Mouse (Mus musculus) limb, embryonic 12.5 days (tissue): ENCODE measurements around the gene 4921524J17Rik. TPM values are rescaled to one million over a fixed set of nuclear protein-coding genes. Genes with fewer than 3 reads are reported as not detected.

ENCODE experiments used
- ATAC-seq: fragments of 200-750 bp; cut with Nextera tagmentation; 2 replicates; pipeline ENCODE4 v1.8.0; 2017; ENCODE audit warnings: low read depth, moderate TSS enrichment; ENCODE audit not compliant: insufficient number of reproducible peaks, insufficient read depth, low FRiP score, low TSS enrichment
- H3K27ac ChIP-seq: fragments of 300-500 bp; sonication (generic); 2 replicates; pipeline ENCODE4 v1.5.1; 2016; ENCODE audit warnings: mild to moderate bottlenecking, moderate library complexity
- H3K27me3 ChIP-seq: fragments of 300-500 bp; sonication (generic); 2 replicates; pipeline ENCODE4 v1.6.1; 2016; ENCODE audit warnings: mild to moderate bottlenecking, moderate library complexity
- H3K36me3 ChIP-seq: fragments of 300-500 bp; sonication (generic); 2 replicates; pipeline ENCODE4 v1.6.1; 2016; ENCODE audit warnings: mild to moderate bottlenecking, moderate library complexity
- H3K4me1 ChIP-seq: fragments of 300-500 bp; sonication (generic); replicated peaks from 2 replicates; pipeline ENCODE4 v1.6.1; 2016
- H3K4me2 ChIP-seq: fragments of 300-500 bp; sonication (generic); 2 replicates; pipeline ENCODE4 v1.6.1; 2016; ENCODE audit warnings: mild to moderate bottlenecking, moderate library complexity
- H3K4me3 ChIP-seq: fragments of 300-500 bp; sonication (generic); replicated peaks from 2 replicates; pipeline ENCODE4 v1.5.1; 2016; ENCODE audit warnings: mild to moderate bottlenecking
- H3K9ac ChIP-seq: fragments of 300-500 bp; sonication (generic); replicated peaks from 2 replicates; pipeline ENCODE4 v1.6.1; 2016; ENCODE audit warnings: mild to moderate bottlenecking, moderate library complexity
- H3K9me3 ChIP-seq: fragments of 300-500 bp; sonication (generic); 2 replicates; pipeline ENCODE4 v1.6.1; 2016; ENCODE audit warnings: mild to moderate bottlenecking, moderate library complexity
- WGBS: fragments of 180-500 bp; shearing (Covaris S2); methylation state at CpG from one replicate; pipeline ENCODE4 v1.1.7; 2016; 5-methylcytosine and 5-hydroxymethylcytosine counted together
- polyA plus RNA-seq: library from polyadenylated mRNA; unstranded; fragments of >200 nt; fragmentation: Nextera tagmentation; extraction: Ambion mirVana; gene quantifications from 2 replicates; pipeline ENCODE4 v1.2.1, GENCODE M21; 2016

4921524J17Rik gene
- 53.5 TPM in 2 replicates for polyA plus RNA-seq

DNA sequence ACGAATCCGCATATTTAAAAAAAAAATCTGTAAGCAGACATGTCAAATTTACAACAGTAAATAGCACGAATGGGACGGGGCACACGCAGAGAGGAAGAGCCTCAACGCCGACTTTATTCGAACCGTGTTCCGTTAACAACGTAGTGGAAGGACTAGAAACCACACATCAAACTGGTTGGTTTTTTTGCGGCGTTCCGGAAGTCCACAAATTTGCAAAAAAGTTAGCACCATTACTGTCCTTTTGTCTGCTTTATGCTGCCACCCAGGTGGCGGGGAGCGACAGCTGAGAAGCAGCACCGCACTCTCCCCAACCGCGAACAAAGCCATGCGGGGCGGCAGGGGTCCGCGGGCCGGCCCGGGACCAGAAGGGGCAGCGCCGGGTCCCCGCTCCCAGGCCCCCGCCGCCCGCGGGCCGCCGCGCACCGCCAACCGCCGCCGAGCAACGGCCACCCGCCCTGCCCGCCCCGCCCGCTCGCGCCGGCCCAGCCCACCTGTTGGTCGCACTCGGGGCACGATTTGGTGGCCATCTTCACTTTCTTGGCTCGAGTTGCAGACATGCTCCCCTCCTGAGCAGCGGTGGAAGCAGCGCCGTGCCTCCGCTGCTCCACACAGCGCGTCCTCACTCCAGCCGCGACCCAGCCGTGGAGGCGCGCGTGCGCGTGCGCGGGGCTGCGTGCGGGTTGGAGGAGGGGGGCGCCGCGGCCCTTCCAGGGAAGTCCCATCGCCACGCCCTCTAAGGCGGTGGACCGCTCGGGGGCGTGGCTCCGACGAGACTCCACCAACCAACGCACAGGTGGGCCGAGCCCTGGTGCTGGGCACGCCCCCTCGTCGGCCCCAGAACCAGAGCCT is at the start of gene 4921524J17Rik:
TSS of gene 4921524J17Rik (minus strand) at position 666 of the 849 bp plus-strand sequence.
- H3K36me3 ChIP-seq: no peaks in the 10 kb centered on the region
- peak within 1 kb of the TSS; percentile 78 for H3K4me3 ChIP-seq
- H3K27me3 ChIP-seq: 0 out of 2 replicates have a peak, but pooled peaks cover 3% of the 10 kb centered on the region
- WGBS: under 1% methylated on average over 66 of the region's 85 CpGs
- H3K9me3 ChIP-seq: no peaks in the 10 kb centered on the region
- H3K27ac ChIP-seq: peak within 1 kb of the TSS; percentile 96
- ATAC-seq: peak; percentile 97
- peaks cover 30% of the 10 kb centered on the region for H3K4me1 ChIP-seq
- peak within 1 kb of the TSS; percentile 92 for H3K9ac ChIP-seq
- peak within 1 kb of the TSS; percentile 62 for H3K4me2 ChIP-seq

DNA sequence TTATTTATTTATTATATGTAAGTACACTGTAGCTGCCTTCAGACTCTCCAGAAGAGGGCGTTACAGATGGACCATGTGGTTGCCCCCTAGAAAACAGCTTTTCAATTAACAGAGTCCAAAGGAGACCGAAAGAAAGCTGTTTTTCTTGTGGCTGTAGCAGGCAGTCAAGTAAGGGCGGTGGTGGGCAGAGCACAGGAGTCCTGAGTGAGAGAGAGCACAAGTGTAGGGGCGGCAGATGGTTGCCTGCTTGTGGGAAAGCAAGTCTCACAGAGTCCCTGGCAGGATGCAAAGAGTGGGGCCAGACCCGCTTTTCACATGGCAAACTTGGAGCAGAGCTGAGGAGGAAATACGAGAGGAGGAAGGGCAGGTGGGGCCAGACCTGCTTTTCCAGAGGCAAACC is 49.8 kb upstream of the 4921524J17Rik start:
- no peak for ATAC-seq
- H3K27me3 ChIP-seq: no peaks in the 10 kb centered on the region

DNA sequence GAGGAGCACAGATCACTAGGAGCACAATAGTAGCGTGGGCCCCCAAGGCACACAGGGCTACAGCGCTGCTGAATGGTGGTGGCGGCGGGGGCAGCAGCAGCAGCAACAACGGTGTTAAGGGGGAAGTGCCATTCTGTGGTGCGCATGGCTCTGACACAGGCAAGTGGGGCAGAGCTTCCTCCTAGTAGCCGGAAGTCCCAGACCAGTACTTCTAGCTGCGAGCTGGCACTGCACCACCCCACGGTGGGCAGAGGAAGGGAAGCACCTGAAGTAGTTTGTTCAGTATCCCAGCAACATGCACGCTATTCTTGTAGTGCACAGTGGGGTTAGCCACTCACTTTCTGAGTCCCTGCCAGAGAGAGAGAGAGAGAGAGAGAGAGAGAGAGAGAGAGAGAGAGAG is 49.3 kb upstream of the 4921524J17Rik start:
- no peak for ATAC-seq
- Histone ChIP-seq H3K9ac (no peak overlapping the region; the same call in 1 of the 2 replicates), H3K36me3 (no peaks in the 10 kb centered on the region), H3K4me2 (no peak overlapping the region; the same call in 1 of the 2 replicates), H3K9me3 (no peaks in the 10 kb centered on the region), H3K27me3 (no peaks in the 10 kb centered on the region), H3K4me1 (peaks cover 4% of the 10 kb centered on the region), H3K27ac (no peak overlapping the region), H3K4me3 (no peak overlapping the region)
- 39% methylated on average over 10 of the region's 10 CpGs for WGBS

More for the DNA sequence above, 49.8 kb upstream of the 4921524J17Rik start:
- Histone ChIP-seq H3K9me3 (no peaks in the 10 kb centered on the region), H3K9ac (no peak overlapping the region), H3K4me3 (no peak overlapping the region), H3K27ac (no peak overlapping the region), H3K36me3 (no peaks in the 10 kb centered on the region), H3K4me1 (peaks cover 4% of the 10 kb centered on the region), H3K4me2 (no peak overlapping the region)
- 53% methylated on average over 6 of the region's 6 CpGs for WGBS

DNA sequence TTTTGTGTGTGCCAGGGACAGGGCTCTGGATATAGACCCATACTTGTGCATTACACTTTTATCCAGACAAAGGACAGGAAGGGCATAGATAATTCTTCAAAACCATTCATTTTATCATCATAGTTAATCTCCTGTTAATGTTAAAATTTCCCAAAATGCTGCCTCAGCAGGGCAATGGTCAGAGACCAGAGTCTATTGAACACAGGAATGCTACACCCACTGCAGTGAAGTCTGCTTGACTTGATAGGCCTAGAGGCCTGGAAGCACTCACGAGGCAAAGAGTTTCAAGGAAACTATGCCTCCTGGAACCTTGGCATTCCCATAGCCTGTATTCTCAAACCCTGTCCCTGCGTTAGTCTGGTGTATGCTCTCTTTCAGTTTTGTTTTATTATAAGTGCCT is 47.1 kb upstream of the 4921524J17Rik start:
- ATAC-seq: no peak
- no peaks in the 10 kb centered on the region for H3K36me3 ChIP-seq
- 89% methylated on average over 2 of the region's 2 CpGs for WGBS
- no peak overlapping the region for H3K9ac ChIP-seq
- H3K4me2 ChIP-seq: no peak overlapping the region
- peaks cover 4% of the 10 kb centered on the region for H3K4me1 ChIP-seq
- no peaks in the 10 kb centered on the region for H3K27me3 ChIP-seq
- no peak overlapping the region for H3K4me3 ChIP-seq
- H3K27ac ChIP-seq: no peak overlapping the region
- H3K9me3 ChIP-seq: 0 out of 2 replicates have a peak, but pooled peaks cover 4% of the 10 kb centered on the region

DNA sequence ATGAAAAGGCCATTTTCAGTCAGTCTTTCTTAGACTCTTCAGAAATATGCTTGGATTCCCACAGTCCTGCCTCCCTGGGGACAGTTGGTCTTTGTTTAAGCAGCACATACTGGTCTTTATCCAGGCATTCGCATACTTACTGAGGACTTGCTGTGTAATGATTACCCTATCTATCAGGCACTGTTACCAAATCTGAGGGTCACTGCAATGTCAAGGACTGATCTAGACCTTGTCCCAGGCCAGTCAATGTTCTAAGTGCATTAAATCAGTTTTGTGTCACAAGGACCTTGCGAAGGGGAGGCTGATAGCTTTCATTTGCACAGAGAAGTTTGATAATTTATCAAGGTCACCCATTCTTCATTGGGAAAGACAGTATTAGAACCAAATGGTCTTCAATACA is 45.8 kb upstream of the 4921524J17Rik start:
- H3K4me3 ChIP-seq: no peak overlapping the region
- 0 out of 2 replicates have a peak, but pooled peaks cover 4% of the 10 kb centered on the region for H3K9me3 ChIP-seq
- ATAC-seq: no peak
- H3K36me3 ChIP-seq: no peaks in the 10 kb centered on the region
- WGBS: 96% methylated on average over 2 of the region's 2 CpGs
- no peak overlapping the region for H3K4me2 ChIP-seq
- no peak overlapping the region for H3K27ac ChIP-seq
- no peak overlapping the region for H3K9ac ChIP-seq
- H3K4me1 ChIP-seq: peaks cover 4% of the 10 kb centered on the region
- H3K27me3 ChIP-seq: no peaks in the 10 kb centered on the region

DNA sequence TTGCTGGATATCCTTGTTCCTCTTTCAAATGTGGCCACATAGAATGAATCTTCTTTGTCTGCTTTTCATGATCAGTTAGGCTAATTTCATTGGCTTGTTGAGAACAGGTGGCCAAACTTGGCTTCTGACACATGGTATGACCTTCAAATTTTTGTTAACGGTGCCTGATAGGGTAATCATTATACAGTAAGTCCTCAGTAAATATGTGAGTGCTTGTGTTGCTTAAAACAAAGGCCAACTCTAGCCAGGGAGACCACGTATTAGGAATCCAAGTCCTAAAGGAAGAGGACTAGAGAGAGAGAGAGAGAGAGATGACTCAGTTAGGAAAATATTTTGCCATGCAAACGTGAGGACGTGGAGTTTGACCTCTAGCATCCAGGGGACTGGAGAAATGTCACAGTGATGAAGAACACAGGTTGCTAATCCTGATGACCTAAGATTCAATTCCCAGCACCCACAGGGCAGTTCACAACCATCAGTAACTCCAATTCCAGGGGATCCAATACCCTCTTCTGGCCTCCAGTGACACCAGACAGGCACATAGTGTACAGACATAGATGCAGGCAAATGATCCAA is 44.4 kb upstream of the 4921524J17Rik start:
- Histone ChIP-seq H3K9ac (no peak overlapping the region), H3K9me3 (0 out of 2 replicates have a peak, but pooled peaks cover 4% of the 10 kb centered on the region), H3K4me2 (no peak overlapping the region), H3K4me3 (no peak overlapping the region), H3K36me3 (no peaks in the 10 kb centered on the region), H3K4me1 (peaks cover 4% of the 10 kb centered on the region), H3K27me3 (no peaks in the 10 kb centered on the region), H3K27ac (no peak overlapping the region)
- 67% methylated on average over 4 of the region's 4 CpGs for WGBS
- no peak for ATAC-seq

DNA sequence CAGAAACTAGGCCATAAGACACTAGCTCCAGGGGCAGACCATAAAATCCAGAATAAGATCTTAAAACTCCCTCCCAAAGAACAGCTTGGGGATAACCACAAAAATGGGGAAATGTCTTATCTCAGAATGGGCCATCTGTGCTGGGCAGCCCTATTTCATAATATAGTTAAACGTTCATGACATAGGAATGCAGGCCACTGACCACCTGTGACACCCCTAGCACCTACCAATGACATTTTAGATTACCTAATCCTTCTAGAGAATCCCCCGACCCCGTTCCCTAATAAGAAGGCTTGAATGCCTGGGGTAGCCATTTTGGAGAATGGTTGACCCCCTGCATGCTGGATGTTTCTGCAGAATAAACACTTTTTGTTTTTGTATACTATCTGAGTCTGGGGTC is 42.3 kb upstream of the 4921524J17Rik start:
- H3K27ac ChIP-seq: no peak overlapping the region
- no peak overlapping the region for H3K4me2 ChIP-seq
- H3K27me3 ChIP-seq: no peaks in the 10 kb centered on the region
- H3K4me3 ChIP-seq: no peak overlapping the region
- 91% methylated on average over 3 of the region's 3 CpGs for WGBS
- H3K36me3 ChIP-seq: no peaks in the 10 kb centered on the region
- no peak overlapping the region for H3K9ac ChIP-seq
- no peaks in the 10 kb centered on the region for H3K4me1 ChIP-seq
- ATAC-seq: no peak
- 0 out of 2 replicates have a peak, but pooled peaks cover 4% of the 10 kb centered on the region for H3K9me3 ChIP-seq

DNA sequence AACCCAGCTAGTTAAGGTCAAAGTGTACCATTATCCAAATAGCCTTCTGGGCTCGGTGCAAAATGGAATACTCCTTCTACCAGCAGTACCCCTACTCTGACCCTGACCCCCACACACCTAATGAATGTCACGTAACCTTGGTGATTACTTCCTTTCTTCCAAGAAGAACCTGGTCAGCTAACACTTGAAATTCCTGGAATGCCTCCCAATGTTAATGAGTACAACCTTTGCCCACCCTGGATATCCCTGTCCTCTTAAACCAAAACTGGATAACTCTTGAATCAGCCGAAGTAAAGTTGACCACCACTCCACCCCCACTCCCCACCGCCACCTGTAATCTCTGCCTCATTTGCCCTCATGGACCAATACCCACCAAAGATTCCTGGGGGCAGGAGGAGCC is 40.6 kb upstream of the 4921524J17Rik start:
- no peak for ATAC-seq
- H3K27ac ChIP-seq: no peak overlapping the region
- no peaks in the 10 kb centered on the region for H3K4me1 ChIP-seq
- no peaks in the 10 kb centered on the region for H3K36me3 ChIP-seq
- H3K4me3 ChIP-seq: no peak overlapping the region
- 62% methylated on average over 4 of the region's 4 CpGs for WGBS
- H3K9ac ChIP-seq: no peak overlapping the region
- no peaks in the 10 kb centered on the region for H3K27me3 ChIP-seq
- no peak overlapping the region for H3K4me2 ChIP-seq
- 0 out of 2 replicates have a peak, but pooled peaks cover 4% of the 10 kb centered on the region for H3K9me3 ChIP-seq

DNA sequence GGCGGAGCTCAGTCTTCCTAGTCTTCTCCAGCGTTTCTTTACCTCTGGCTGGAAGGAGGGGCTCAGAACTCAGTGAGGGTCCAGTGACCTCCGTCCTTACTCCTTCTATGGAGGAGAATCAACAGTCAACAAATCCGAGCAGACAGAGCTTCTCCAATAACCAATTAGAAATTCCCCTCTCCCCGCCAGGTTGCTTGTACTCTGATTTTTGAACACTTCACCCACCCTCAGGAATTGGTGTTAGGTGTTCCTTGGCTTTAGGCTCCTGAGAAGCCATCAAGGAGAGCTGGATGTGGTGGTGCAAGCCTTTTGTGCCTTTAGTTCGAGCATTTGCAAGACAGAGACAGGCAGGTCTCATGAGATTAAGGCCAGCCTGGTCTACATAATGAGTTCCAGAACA is 40.2 kb upstream of the 4921524J17Rik start:
- no peaks in the 10 kb centered on the region for H3K4me1 ChIP-seq
- H3K27me3 ChIP-seq: no peaks in the 10 kb centered on the region
- no peak overlapping the region for H3K27ac ChIP-seq
- H3K4me3 ChIP-seq: no peak overlapping the region
- H3K36me3 ChIP-seq: no peaks in the 10 kb centered on the region
- H3K4me2 ChIP-seq: no peak overlapping the region
- no peak for ATAC-seq
- H3K9me3 ChIP-seq: 0 out of 2 replicates have a peak, but pooled peaks cover 4% of the 10 kb centered on the region
- H3K9ac ChIP-seq: no peak overlapping the region
- WGBS: 64% methylated on average over 6 of the region's 6 CpGs

DNA sequence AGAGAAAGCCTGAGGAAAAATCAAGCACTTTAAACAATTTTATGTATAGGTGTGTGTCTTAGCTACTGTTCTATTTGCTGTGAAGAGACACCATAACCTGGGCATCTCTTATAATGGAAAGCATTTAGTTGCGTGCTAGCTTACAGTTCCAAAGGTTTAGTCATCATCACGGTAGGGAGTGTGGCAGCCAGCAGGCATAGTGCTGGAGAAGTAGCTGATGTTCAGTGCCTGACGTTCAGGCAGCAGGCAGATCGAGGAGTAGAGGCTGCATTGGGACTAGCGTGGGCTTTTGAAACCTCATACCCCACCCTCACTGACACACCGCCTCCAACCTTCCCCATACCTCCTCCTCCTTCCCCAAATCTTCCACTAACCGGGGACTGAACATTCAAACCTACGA is 38.1 kb upstream of the 4921524J17Rik start:
- no peak overlapping the region for H3K4me2 ChIP-seq
- WGBS: 80% methylated on average over 8 of the region's 8 CpGs
- no peak overlapping the region for H3K27ac ChIP-seq
- H3K36me3 ChIP-seq: no peaks in the 10 kb centered on the region
- no peaks in the 10 kb centered on the region for H3K27me3 ChIP-seq
- ATAC-seq: no peak
- no peaks in the 10 kb centered on the region for H3K9me3 ChIP-seq
- no peaks in the 10 kb centered on the region for H3K4me1 ChIP-seq
- no peak overlapping the region for H3K4me3 ChIP-seq
- no peak overlapping the region for H3K9ac ChIP-seq

DNA sequence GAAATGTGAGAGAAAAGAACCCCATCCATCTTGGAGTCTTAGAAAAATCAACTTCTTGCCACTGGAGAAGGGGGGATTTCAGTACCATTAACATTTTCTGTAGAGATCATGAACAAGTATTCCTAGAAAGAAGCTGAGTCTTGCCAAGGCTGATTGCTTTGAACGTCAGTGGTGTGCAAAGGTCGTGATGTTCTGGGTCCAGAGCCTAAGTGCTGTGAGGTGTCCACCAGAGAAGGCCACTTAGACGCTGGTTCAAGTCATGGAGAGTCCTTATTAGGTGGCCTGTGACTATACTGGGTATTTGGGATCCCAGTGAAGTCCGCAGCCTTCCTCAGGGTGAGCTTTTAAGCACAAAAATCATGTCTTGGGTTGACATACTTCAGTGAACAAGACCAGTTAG is 33.4 kb upstream of the 4921524J17Rik start:
- ATAC-seq: no peak
- WGBS: 84% methylated on average over 4 of the region's 4 CpGs
- H3K36me3 ChIP-seq: no peaks in the 10 kb centered on the region

More for the DNA sequence above, 33.4 kb upstream of the 4921524J17Rik start:
- H3K4me2 ChIP-seq: no peak overlapping the region
- no peak overlapping the region for H3K27ac ChIP-seq
- H3K9me3 ChIP-seq: no peaks in the 10 kb centered on the region
- H3K27me3 ChIP-seq: no peaks in the 10 kb centered on the region
- H3K4me3 ChIP-seq: no peak overlapping the region
- no peak overlapping the region for H3K9ac ChIP-seq
- no peaks in the 10 kb centered on the region for H3K4me1 ChIP-seq
